Mouse (Mus musculus): ENCODE measurements around the gene P2ry6. TPM values are rescaled to one million over a fixed set of nuclear protein-coding genes. Genes with fewer than 3 reads are reported as not detected.

Gene P2ry6
- polyA plus RNA-seq, 1 experiment = 27.8 TPM

DNA sequence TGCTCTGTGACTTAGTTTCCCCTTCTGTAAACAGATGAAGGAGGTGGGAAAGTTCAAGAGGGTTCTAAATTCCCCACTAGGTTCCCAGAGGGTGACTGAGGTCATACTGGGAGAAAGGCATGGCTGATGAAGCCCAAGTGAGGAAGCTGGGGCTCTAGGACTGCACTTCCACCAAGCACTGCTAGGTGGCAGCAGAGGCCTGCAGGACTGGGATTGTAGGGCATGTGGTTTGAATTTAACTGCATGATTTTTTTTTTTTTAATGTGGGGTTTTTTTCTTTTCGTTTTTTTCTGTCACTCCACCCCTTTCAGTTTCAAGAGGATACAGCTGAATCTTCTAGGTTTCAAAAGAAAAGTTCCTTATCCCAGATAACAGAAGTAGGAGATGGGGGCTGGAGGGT, 67.2 kb downstream of the P2ry6 start:
- no peak overlapping the region for H3K4me3 ChIP-seq (ENCODE audit: low read depth, low read length)
- no peak overlapping the region for H3K27ac ChIP-seq (ENCODE audit: insufficient read depth, low read depth, low read length)
- no peaks in the 10 kb centered on the region; the same call in 1 of the 2 replicates for H3K4me1 ChIP-seq (ENCODE audit: control insufficient read depth, insufficient read depth, insufficient read length, low read length)
- TF ChIP-seq CTCF (IDR thresholded peaks at IDR 0.05; ENCODE audit: extremely low read depth, insufficient read length, insufficient replicate concordance, low read depth, low read length) (peak; percentile 93), POLR2A (IDR thresholded peaks at IDR 0.05; ENCODE audit: low read depth, low read length) (no peak)
- WGBS = 0% methylated on average over 1 of the region's 1 CpGs
- H3K27me3 ChIP-seq (ENCODE audit: control insufficient read depth, insufficient read depth, low read length) = no peaks in the 10 kb centered on the region
- H3K36me3 ChIP-seq (ENCODE audit: control insufficient read depth, insufficient read depth, low read length) = no peaks in the 10 kb centered on the region

DNA sequence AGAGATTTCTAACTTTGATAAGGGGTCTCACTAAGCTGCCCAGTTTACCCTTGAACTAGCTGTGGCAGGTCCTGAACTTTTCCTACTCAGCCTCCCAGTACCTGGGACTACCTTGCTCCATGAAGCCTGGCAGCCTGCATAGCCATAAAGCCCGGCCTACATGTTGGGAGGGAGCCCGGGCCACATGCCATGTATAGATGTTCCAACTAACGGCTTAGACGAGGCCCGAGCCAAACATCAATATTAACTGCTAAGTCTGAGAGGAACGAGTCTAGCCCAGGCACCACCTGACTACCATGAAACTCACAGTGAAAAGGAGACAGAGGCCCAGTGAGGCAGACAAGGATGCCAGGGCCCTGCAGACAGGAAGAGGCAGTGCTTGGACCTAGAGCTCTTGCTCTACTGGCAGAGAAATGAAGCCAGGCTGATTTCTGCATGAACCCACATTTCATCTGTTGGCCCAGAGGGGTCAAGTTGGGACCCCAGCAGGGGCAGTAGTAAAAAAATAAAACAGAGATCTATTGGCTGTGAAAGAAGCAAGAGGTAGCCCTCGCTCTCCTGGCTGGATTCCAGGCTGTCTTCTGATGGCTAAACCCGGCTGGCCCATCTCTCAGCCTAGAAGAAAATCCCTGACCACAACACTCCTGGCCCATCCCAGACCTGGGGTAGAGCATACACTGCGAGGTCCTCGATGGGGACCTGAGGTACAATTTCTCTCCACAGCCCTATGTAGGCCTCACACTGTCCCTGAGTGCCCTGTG, 68.2 kb downstream of the P2ry6 start:
- H3K36me3 ChIP-seq (ENCODE audit: control insufficient read depth, insufficient read depth, low read length) = no peaks in the 10 kb centered on the region
- H3K4me1 ChIP-seq (ENCODE audit: control insufficient read depth, insufficient read depth, insufficient read length, low read length) = no peaks in the 10 kb centered on the region; the same call in 1 of the 2 replicates
- no peak overlapping the region for H3K4me3 ChIP-seq (ENCODE audit: low read depth, low read length)
- TF ChIP-seq CTCF (IDR thresholded peaks at IDR 0.05; ENCODE audit: extremely low read depth, insufficient read length, insufficient replicate concordance, low read depth, low read length) (no peak), POLR2A (IDR thresholded peaks at IDR 0.05; ENCODE audit: low read depth, low read length) (no peak)
- WGBS = 78% methylated on average over 10 of the region's 10 CpGs
- no peak overlapping the region for H3K27ac ChIP-seq (ENCODE audit: insufficient read depth, low read depth, low read length)
- H3K27me3 ChIP-seq (ENCODE audit: control insufficient read depth, insufficient read depth, low read length) = no peaks in the 10 kb centered on the region

DNA sequence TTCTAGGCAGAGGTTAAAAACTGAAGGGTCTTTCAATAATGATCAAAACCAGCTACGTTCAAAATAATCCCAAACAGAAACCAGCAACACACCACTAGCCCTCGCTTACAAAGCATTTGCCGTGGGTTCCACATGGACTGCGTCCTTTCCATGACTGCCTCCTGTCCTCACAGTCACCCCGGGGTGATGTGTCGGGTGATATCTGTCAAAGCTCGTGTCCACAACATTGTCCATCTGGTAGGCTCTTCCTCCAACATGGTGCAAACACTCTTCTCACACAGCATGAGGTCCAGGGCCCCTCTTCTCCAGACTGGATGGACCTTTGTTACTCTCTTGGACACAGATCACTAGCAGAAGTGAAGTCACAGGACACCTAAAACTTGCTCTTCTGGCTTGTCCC, 69.4 kb downstream of the P2ry6 start:
- TF ChIP-seq CTCF (IDR thresholded peaks at IDR 0.05; ENCODE audit: extremely low read depth, insufficient read length, insufficient replicate concordance, low read depth, low read length) (no peak), POLR2A (IDR thresholded peaks at IDR 0.05; ENCODE audit: low read depth, low read length) (no peak)
- H3K36me3 ChIP-seq (ENCODE audit: control insufficient read depth, insufficient read depth, low read length) = no peaks in the 10 kb centered on the region
- no peak overlapping the region for H3K4me3 ChIP-seq (ENCODE audit: low read depth, low read length)
- 87% methylated on average over 7 of the region's 7 CpGs for WGBS
- no peaks in the 10 kb centered on the region for H3K4me1 ChIP-seq (ENCODE audit: control insufficient read depth, insufficient read depth, insufficient read length, low read length)
- no peak overlapping the region for H3K27ac ChIP-seq (ENCODE audit: insufficient read depth, low read depth, low read length)
- H3K27me3 ChIP-seq (ENCODE audit: control insufficient read depth, insufficient read depth, low read length) = no peaks in the 10 kb centered on the region

DNA sequence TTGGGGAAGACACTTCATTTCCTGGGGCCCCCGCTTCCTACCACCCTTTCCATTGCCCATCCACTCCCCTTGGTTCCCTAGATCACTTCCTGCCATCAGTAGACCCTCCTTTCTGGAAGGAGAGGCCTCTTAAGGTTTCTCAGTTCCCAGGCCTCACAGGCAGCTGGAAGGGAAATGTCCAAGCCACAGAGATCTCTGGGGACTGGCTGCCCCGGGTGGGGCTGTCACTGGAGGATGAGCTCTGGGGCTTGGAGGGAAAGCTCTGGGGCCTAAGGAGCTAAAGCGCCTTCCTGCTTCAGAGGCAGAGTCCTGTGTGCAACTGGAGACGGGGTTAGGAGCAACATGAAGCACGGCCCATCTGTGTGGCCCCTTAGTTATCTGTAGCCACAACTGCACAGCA, 69.8 kb downstream of the P2ry6 start:
- WGBS = 80% methylated on average over 5 of the region's 5 CpGs
- no peaks in the 10 kb centered on the region for H3K4me1 ChIP-seq (ENCODE audit: control insufficient read depth, insufficient read depth, insufficient read length, low read length)
- no peak overlapping the region for H3K27ac ChIP-seq (ENCODE audit: insufficient read depth, low read depth, low read length)
- no peak overlapping the region for H3K4me3 ChIP-seq (ENCODE audit: low read depth, low read length)
- no peaks in the 10 kb centered on the region for H3K27me3 ChIP-seq (ENCODE audit: control insufficient read depth, insufficient read depth, low read length)
- no peaks in the 10 kb centered on the region for H3K36me3 ChIP-seq (ENCODE audit: control insufficient read depth, insufficient read depth, low read length)
- TF ChIP-seq CTCF (IDR thresholded peaks at IDR 0.05; ENCODE audit: extremely low read depth, insufficient read length, insufficient replicate concordance, low read depth, low read length) (no peak), POLR2A (IDR thresholded peaks at IDR 0.05; ENCODE audit: low read depth, low read length) (no peak)

DNA sequence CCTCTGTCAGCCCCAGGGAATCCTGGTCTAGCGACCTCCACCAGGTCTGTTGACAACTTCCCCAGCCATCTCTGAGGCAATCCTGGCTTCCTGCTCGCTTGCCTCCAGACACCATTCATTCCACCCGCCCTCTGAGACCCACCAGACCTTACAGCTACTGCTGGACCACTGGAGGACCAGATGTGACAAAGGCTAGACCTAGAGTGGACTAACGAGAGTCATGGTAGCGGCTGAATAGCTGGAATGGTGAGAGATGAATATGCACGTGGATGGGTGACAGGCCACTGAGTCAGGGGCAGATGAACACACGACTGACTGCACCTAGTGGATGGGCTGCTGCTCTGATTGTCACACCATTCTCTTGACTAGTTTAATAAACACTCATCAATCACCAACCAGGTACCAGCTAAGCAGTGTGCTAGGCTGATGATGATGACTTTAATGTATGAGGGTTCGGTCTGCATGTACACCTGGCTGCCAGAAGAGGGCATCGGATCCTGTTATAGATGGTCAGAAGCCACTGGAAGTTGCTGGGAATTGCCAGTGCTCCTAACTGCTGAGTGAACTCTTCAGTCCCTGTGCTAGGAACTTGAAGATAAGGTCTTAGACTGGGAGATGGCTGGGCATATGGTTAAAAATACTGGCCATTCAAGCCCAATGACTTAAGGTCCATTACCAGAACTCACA, 71.9 kb downstream of the P2ry6 start:
- Histone ChIP-seq H3K27me3 (ENCODE audit: control insufficient read depth, insufficient read depth, low read length) (no peaks in the 10 kb centered on the region), H3K36me3 (ENCODE audit: control insufficient read depth, insufficient read depth, low read length) (no peaks in the 10 kb centered on the region), H3K4me3 (ENCODE audit: low read depth, low read length) (no peak overlapping the region), H3K4me1 (ENCODE audit: control insufficient read depth, insufficient read depth, insufficient read length, low read length) (no peaks in the 10 kb centered on the region), H3K27ac (ENCODE audit: insufficient read depth, low read depth, low read length) (no peak overlapping the region)
- 71% methylated on average over 9 of the region's 9 CpGs for WGBS
- TF ChIP-seq CTCF (IDR thresholded peaks at IDR 0.05; ENCODE audit: extremely low read depth, insufficient read length, insufficient replicate concordance, low read depth, low read length) (peak; percentile 40; the same call in 1 of the 2 replicates), POLR2A (IDR thresholded peaks at IDR 0.05; ENCODE audit: low read depth, low read length) (no peak)

DNA sequence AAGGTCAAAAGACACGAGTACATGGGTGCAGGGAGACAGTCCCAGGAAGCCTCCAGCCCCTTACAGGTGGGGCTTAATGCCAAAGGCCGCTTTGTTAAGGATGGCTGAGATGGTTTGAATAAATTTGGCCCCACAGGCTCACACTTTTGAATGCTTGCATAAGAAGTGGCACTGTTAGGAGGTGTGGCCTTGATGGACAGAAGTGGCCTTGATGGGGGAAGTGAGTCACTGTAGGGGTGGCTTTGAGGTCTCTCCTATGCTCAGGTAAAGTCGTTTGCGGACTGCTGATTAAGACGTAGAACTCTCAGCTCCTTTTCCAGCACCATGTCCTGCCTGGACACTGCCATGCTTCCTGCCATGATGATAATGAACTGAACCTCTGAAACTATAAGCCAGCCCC, 76.6 kb downstream of the P2ry6 start:
- H3K36me3 ChIP-seq (ENCODE audit: control insufficient read depth, insufficient read depth, low read length) = no peaks in the 10 kb centered on the region
- 73% methylated on average over 5 of the region's 5 CpGs for WGBS
- peaks cover 7% of the 10 kb centered on the region; the same call in 1 of the 2 replicates for H3K27me3 ChIP-seq (ENCODE audit: control insufficient read depth, insufficient read depth, low read length)
- H3K4me3 ChIP-seq (ENCODE audit: low read depth, low read length) = no peak overlapping the region
- H3K4me1 ChIP-seq (ENCODE audit: control insufficient read depth, insufficient read depth, insufficient read length, low read length) = 0 out of 2 replicates have a peak, but pooled peaks cover 3% of the 10 kb centered on the region
- TF ChIP-seq POLR2A (IDR thresholded peaks at IDR 0.05; ENCODE audit: low read depth, low read length) (no peak), CTCF (IDR thresholded peaks at IDR 0.05; ENCODE audit: extremely low read depth, insufficient read length, insufficient replicate concordance, low read depth, low read length) (no peak)
- H3K27ac ChIP-seq (ENCODE audit: insufficient read depth, low read depth, low read length) = no peak overlapping the region

DNA sequence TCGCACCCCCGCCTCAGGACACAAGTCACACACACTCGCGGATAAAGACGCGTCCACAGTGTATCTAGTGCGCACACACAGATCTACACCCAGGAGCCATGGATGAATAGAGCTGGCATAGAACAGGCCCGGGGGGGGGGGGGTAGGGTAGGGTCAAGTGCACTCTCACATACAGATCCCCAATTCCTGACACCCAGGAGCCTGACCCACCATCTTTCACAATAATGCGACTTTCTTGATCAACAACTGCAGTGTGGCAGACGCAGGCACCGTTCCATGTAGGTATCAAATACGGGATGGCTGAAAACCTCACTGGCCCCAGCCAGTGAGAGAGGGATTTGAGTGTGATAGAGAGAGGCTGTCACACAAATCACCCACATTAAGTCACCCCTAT, 79.6 kb downstream of the P2ry6 start:
- WGBS = 13% methylated on average over 12 of the region's 12 CpGs
- peaks cover 7% of the 10 kb centered on the region; the same call in 1 of the 2 replicates for H3K27me3 ChIP-seq (ENCODE audit: control insufficient read depth, insufficient read depth, low read length)
- H3K4me3 ChIP-seq (ENCODE audit: low read depth, low read length) = peak overlapping the region; percentile 53
- H3K36me3 ChIP-seq (ENCODE audit: control insufficient read depth, insufficient read depth, low read length) = no peaks in the 10 kb centered on the region
- TF ChIP-seq CTCF (IDR thresholded peaks at IDR 0.05; ENCODE audit: extremely low read depth, insufficient read length, insufficient replicate concordance, low read depth, low read length) = no peak
- TF ChIP-seq POLR2A (IDR thresholded peaks at IDR 0.05; ENCODE audit: low read depth, low read length) = no peak
- 0 out of 2 replicates have a peak, but pooled peaks cover 3% of the 10 kb centered on the region for H3K4me1 ChIP-seq (ENCODE audit: control insufficient read depth, insufficient read depth, insufficient read length, low read length)
- no peak overlapping the region for H3K27ac ChIP-seq (ENCODE audit: insufficient read depth, low read depth, low read length)

All from small intestine, adult 2 months (tissue).